Comparison of ENCODE assay signal across 12 mouse cellular contexts in the genomic region with DNA sequence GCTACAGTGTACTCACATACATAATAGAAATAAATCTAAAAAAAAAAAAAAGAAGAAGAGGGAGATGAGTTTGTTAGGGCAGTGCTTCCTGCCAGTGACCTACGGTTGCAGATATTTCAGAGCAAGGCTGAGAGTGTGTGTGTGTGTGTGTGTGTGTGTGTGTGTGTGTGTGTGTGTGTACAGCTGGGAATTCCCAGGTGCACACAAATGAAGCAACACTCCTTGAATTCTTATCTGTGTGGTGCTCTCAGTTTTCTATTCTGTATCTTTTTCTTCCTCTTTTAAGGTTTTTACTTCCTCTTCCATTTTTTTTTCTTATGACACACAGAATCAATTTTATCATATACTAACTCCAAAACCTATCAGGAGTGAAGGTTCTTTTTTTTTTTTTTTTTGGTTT.
"Had no signal": no experiment of that assay in that cellular context is flagged by ENCODE, and none has a peak within 500 bp of the region (broad histone marks: within the 10 kb centered on the region; RNA-seq: fewer than 3 reads in every experiment).

No protein-coding gene starts in this region.

- ATAC-seq: liver, postnatal 0 days; lung, postnatal 0 days had no signal

- DNase-seq: kidney, adult 2 months; kidney, postnatal 25 days; layer of hippocampus, postnatal 36 days; left cerebral cortex, postnatal 4 days; liver, postnatal 0 days; lung, embryonic 14.5 days; lung, postnatal 36 days; midbrain, embryonic 14.5 days; right cerebral cortex, postnatal 14 days; right cerebral cortex, postnatal 4 days; thymus, postnatal 36 days had no signal
